Mouse (Mus musculus) midbrain, embryonic 15.5 days (tissue): Measurements from ENCODE around the gene Dab1. TPM values are rescaled to one million over a fixed set of nuclear protein-coding genes. Genes with fewer than 3 reads are reported as not detected.

ENCODE experiments used
- ATAC-seq: fragments of 200-750 bp; cut with Nextera tagmentation; replicated peaks from 2 replicates; pipeline ENCODE4 v1.8.0; 2017; ENCODE audit warnings: moderate TSS enrichment
- H3K27ac ChIP-seq: fragments of 300-500 bp; sonication (generic); 2 replicates; pipeline ENCODE4 v1.5.1; 2015; ENCODE audit warnings: mild to moderate bottlenecking, inconsistent platforms
- H3K27me3 ChIP-seq: fragments of 300-500 bp; sonication (generic); replicated peaks from 2 replicates; pipeline ENCODE4 v1.6.1; 2015; ENCODE audit warnings: inconsistent platforms
- H3K36me3 ChIP-seq: fragments of 300-500 bp; sonication (generic); replicated peaks from 2 replicates; pipeline ENCODE4 v1.6.1; 2015; ENCODE audit warnings: inconsistent platforms
- H3K4me1 ChIP-seq: fragments of 300-500 bp; sonication (generic); 2 replicates; pipeline ENCODE4 v1.6.1; 2015; ENCODE audit warnings: inconsistent platforms
- H3K4me2 ChIP-seq: fragments of 300-500 bp; sonication (generic); 2 replicates; pipeline ENCODE4 v1.6.1; 2015; ENCODE audit warnings: inconsistent platforms, mild to moderate bottlenecking, moderate library complexity
- H3K4me3 ChIP-seq: fragments of 300-500 bp; sonication (generic); 2 replicates; pipeline ENCODE4 v1.5.1; 2015; ENCODE audit warnings: mild to moderate bottlenecking, inconsistent platforms
- H3K9ac ChIP-seq: fragments of 300-500 bp; sonication (generic); 2 replicates; pipeline ENCODE4 v1.6.1; 2015; ENCODE audit warnings: mild to moderate bottlenecking, inconsistent platforms
- H3K9me3 ChIP-seq: fragments of 300-500 bp; sonication (generic); 2 replicates; pipeline ENCODE4 v1.6.1; 2016; ENCODE audit warnings: inconsistent platforms
- WGBS: fragments of 180-500 bp; shearing (Covaris S2); methylation state at CpG from one replicate; pipeline ENCODE4 v1.1.7; 2015; ENCODE audit warnings: mixed read lengths; 5-methylcytosine and 5-hydroxymethylcytosine counted together
- polyA plus RNA-seq: library from polyadenylated mRNA; unstranded; fragments of >200 nt; fragmentation: Nextera tagmentation; extraction: Ambion mirVana; gene quantifications from 2 replicates; pipeline ENCODE4 v1.2.1, GENCODE M21; 2015

Dab1 gene
- polyA plus RNA-seq, 1 experiment from 2014 or later = 135 TPM

DNA sequence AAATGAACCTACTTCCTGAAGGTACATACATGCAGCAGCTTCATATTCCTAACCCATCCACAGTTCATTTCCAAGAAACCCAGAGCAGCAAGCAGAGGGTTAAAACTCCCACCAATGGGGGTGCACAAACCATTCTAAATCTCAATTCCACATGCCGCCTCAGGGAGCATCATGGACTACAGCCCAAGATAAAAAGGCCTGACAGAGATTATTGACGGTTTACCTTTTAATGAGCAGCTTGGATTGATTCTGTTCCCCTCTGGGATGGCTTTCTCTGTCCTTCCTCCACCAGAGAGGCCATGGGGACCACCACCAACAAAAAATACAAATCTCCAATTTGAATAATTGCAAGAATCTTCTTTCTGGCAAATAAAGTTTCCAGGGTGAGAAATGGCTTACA is 407.7 kb downstream of the Dab1 start:
- Histone ChIP-seq H3K9me3 (no peaks in the 10 kb centered on the region), H3K27ac (no peak overlapping the region)
- 16% methylated on average over 2 of the region's 2 CpGs for WGBS

DNA sequence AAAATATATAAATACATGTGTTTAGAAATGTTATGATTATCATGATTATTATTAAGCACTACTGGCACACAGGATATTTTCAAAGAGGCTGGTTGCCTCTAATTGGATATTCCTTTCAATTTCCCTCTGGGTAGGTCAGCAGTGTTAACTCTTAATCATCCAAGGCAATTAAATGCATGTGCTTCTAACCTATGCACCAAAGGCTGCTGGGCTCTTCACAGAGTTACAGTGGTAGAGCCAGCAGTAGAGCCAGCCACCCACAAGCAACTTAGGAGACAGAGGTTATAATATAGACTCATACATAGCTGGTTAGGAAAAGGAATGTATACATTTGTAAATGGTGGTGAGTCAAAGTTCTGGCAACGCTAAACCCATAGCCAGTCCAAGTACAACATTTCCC is 408.1 kb downstream of the Dab1 start:
- Histone ChIP-seq H3K4me2 (no peak overlapping the region), H3K27ac (no peak overlapping the region), H3K4me3 (no peak overlapping the region), H3K27me3 (no peaks in the 10 kb centered on the region), H3K36me3 (no peaks in the 10 kb centered on the region), H3K9ac (no peak overlapping the region), H3K9me3 (no peaks in the 10 kb centered on the region), H3K4me1 (no peaks in the 10 kb centered on the region)
- WGBS = 83% methylated on average over 1 of the region's 1 CpGs
- ATAC-seq = no peak

More for the DNA sequence above, 407.7 kb downstream of the Dab1 start:
- H3K4me3 ChIP-seq = no peak overlapping the region
- no peaks in the 10 kb centered on the region for H3K36me3 ChIP-seq
- no peaks in the 10 kb centered on the region for H3K27me3 ChIP-seq
- H3K9ac ChIP-seq = no peak overlapping the region
- peak; percentile 52; the same call in 1 of the 2 replicates for ATAC-seq
- no peak overlapping the region for H3K4me2 ChIP-seq
- H3K4me1 ChIP-seq = no peaks in the 10 kb centered on the region

DNA sequence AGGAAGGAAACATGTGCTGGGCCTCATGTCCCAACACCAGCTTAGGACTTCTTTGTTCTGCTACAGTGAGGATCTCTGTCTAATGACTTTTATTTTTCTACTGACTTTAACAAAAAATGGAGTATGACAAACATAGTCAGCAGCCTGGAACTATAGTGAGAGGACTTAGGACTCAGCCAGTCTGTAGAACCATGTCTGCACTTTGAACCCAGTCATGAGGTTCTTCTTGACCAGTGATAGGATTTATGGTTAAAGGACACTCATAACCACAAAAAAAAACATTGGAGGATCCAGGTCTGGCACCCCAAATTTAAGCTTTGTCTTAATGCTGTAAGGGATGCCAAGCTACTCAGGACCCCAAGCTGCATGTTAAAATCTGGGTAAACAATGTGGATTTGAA is 416.9 kb downstream of the Dab1 start:
- Histone ChIP-seq H3K9me3 (no peaks in the 10 kb centered on the region), H3K27me3 (no peaks in the 10 kb centered on the region), H3K4me3 (no peak overlapping the region), H3K4me2 (no peak overlapping the region), H3K9ac (no peak overlapping the region), H3K27ac (no peak overlapping the region), H3K36me3 (no peaks in the 10 kb centered on the region), H3K4me1 (no peaks in the 10 kb centered on the region)
- no peak for ATAC-seq

DNA sequence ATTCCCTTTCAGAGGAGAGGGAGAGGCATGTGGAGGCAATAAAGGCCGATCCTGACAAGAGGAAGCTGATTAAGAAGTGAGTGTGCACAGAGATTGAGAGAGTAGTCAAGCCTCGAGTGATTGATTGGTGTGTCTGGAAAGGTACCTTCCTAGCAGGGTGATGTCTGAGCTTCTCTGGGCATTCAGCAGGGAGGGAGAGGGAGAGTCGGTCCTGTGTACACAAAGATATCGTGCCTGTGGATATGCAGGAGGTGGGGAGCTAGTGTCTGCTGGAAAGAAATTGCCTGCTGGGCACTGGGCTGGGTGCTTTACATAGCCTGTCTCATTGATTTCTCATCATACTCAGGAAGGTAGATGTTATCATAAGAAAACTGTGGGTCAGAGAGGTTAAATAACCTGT is 420.4 kb downstream of the Dab1 start:
- H3K36me3 ChIP-seq = no peaks in the 10 kb centered on the region
- no peak overlapping the region for H3K4me3 ChIP-seq
- H3K9ac ChIP-seq = no peak overlapping the region
- H3K27me3 ChIP-seq = no peaks in the 10 kb centered on the region
- H3K4me2 ChIP-seq = no peak overlapping the region
- H3K9me3 ChIP-seq = no peaks in the 10 kb centered on the region
- 50% methylated on average over 4 of the region's 4 CpGs for WGBS
- no peak for ATAC-seq
- H3K4me1 ChIP-seq = no peaks in the 10 kb centered on the region
- H3K27ac ChIP-seq = no peak overlapping the region

DNA sequence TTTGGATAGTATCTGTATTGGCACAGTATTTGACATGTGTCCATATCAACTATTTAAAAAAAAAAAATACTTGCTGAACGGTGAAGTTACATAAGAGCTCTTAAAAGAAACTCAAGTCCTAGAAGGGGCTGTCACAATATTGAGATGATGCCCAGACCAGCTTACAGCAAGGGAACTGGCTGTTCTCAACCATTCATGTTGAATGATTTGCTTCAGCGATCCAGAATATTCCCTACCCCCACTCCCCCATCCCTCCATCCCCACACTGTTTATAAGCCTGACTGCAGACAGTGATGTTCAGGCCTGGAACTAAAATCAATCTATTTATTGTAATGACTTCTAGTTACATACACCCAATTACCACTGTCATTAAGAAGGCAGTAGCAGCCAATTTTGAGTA is 424.3 kb downstream of the Dab1 start:
- Histone ChIP-seq H3K4me3 (no peak overlapping the region), H3K36me3 (no peaks in the 10 kb centered on the region), H3K27ac (no peak overlapping the region), H3K9me3 (no peaks in the 10 kb centered on the region), H3K4me1 (no peaks in the 10 kb centered on the region), H3K9ac (no peak overlapping the region), H3K4me2 (no peak overlapping the region), H3K27me3 (no peaks in the 10 kb centered on the region)
- no peak for ATAC-seq
- 78% methylated on average over 2 of the region's 2 CpGs for WGBS

DNA sequence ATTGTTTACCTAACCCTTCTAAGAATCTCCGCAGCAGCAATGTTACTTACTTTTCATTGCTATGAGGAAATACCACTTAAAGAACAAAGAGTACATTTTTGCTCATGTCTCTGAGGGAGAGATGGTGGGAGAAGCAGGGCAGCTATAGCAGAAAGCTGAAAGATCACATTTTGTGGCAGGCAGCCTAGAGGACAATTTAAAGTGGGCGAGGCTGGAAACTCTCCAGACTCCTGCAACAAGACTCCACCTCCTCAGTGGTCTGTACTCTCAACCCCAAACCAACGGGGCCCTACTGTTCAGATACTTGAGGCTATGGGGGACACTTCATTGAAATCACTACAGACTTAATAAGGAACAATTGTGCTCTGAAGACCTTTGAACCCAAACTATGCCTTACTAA is 425.5 kb downstream of the Dab1 start:
- Histone ChIP-seq H3K36me3 (no peaks in the 10 kb centered on the region), H3K9ac (no peak overlapping the region)
- WGBS = 62% methylated on average over 3 of the region's 3 CpGs

DNA sequence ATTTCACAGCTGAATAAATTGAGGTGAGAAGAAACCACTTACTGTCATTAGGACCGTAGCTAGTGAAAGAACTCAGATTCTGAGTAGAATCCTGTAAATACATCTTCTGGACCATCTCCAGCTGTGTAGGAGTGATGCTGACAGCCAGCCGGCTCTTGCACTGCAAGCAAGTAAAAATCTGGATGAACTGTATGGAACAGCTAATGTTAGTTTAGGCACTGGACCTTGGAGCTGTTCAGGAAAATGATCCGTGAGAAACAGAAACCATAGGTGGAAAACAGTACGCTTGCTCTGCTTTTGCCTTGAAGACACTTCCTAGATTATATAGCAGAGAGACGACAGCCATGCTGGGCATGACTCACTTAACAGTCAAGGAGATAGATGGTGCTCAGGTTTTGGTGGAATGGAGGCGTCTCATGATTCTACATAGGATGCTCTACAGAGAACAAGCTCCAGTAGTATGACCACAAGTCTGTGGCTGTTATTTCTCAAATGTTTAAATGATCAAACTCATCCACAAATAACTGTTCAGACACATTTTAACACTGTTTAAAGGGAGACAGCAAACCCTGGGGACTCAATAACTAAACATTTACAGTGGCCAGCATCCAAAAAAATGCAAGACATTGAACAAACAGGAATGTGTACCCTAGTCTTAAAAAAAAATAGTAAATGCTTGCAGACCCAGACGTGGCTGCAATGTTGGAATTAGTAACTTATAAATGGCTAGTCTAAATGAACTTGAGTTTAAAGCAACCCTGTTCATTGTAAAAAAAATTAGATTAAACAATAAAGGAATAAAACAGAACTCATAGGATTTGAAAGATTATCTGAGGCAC is 429.0 kb downstream of the Dab1 start:
- Histone ChIP-seq H3K27ac (no peak overlapping the region), H3K27me3 (no peaks in the 10 kb centered on the region), H3K9ac (no peak overlapping the region), H3K4me2 (no peak overlapping the region), H3K36me3 (no peaks in the 10 kb centered on the region), H3K4me3 (no peak overlapping the region), H3K4me1 (no peaks in the 10 kb centered on the region), H3K9me3 (no peaks in the 10 kb centered on the region)
- 64% methylated on average over 7 of the region's 7 CpGs for WGBS
- no peak for ATAC-seq

More for the DNA sequence above, 425.5 kb downstream of the Dab1 start:
- Histone ChIP-seq H3K4me3 (no peak overlapping the region), H3K4me2 (no peak overlapping the region), H3K27me3 (no peaks in the 10 kb centered on the region), H3K9me3 (no peaks in the 10 kb centered on the region), H3K4me1 (no peaks in the 10 kb centered on the region), H3K27ac (no peak overlapping the region)
- no peak for ATAC-seq

DNA sequence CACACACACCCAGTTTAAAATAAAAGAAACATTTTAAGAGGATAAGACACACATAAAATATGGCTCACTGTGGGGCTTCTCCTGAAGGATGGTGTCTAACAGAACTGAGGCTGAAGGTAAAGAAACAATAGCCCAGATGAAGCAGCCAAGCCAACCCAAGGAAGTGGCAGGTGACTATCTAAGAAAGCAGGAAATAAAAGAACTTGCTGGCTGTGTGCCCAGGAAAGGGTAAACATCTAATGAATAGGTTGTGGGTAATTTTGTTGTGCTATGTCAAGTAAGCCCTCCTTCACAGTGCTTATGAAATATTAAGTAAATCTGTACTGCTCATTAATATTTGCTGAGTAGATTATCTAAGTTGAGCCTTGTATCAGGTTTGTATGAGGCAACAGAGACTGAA is 438.0 kb downstream of the Dab1 start:
- no peak for ATAC-seq
- Histone ChIP-seq H3K4me1 (no peaks in the 10 kb centered on the region), H3K9me3 (no peaks in the 10 kb centered on the region), H3K27me3 (no peaks in the 10 kb centered on the region), H3K9ac (no peak overlapping the region), H3K36me3 (no peaks in the 10 kb centered on the region), H3K4me2 (no peak overlapping the region), H3K27ac (no peak overlapping the region), H3K4me3 (no peak overlapping the region)

DNA sequence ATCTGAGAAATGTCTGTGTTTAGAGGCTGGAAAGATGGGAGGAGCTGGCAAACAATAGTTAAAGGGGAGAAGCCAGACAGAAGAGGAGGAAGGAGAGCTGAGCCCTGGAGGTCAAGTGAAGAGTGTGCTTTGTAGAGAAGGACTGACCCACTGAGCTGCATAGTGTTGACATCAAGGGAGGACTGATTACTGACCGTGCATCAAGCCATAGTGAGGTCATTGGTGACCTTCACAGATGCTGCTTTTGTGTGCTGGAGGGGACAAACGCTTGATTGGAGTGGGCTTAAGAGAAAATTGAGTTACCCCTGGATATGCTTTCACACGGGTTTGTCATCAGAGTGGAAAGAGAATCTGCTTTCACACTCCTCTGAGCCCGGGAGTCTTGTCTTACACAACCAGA is 440.4 kb downstream of the Dab1 start:
- no peak overlapping the region for H3K4me3 ChIP-seq
- H3K4me1 ChIP-seq = peaks cover 3% of the 10 kb centered on the region; the same call in 1 of the 2 replicates
- H3K27ac ChIP-seq = no peak overlapping the region
- H3K4me2 ChIP-seq = no peak overlapping the region
- H3K36me3 ChIP-seq = no peaks in the 10 kb centered on the region
- H3K27me3 ChIP-seq = no peaks in the 10 kb centered on the region
- 26% methylated on average over 4 of the region's 4 CpGs for WGBS
- ATAC-seq = no peak
- no peaks in the 10 kb centered on the region for H3K9me3 ChIP-seq
- no peak overlapping the region for H3K9ac ChIP-seq

DNA sequence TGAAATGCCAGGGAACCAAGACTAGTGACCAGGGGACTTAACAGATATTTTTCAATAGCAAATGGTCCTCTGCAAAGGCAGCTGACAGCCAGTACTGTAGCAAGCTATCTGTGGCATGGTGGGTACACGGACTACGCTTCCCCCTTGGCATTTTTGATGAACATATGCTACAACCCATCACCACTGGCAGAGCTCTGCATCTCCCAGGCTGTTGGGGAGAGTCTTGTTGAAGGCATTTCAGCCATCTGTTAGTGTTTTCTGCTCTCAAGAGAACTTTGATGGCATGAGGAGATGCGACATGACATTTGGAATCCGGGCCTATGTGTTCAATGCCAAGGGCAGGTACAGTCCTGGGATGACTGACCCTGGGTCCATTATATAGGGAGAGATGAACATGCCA is 443.2 kb downstream of the Dab1 start:
- H3K4me1 ChIP-seq = peaks cover 4% of the 10 kb centered on the region; the same call in 1 of the 2 replicates
- no peaks in the 10 kb centered on the region for H3K36me3 ChIP-seq
- H3K27ac ChIP-seq = no peak overlapping the region
- no peak overlapping the region for H3K4me2 ChIP-seq
- no peak for ATAC-seq
- no peaks in the 10 kb centered on the region for H3K9me3 ChIP-seq
- no peaks in the 10 kb centered on the region for H3K27me3 ChIP-seq
- H3K4me3 ChIP-seq = no peak overlapping the region
- H3K9ac ChIP-seq = no peak overlapping the region
- 91% methylated on average over 4 of the region's 4 CpGs for WGBS

DNA sequence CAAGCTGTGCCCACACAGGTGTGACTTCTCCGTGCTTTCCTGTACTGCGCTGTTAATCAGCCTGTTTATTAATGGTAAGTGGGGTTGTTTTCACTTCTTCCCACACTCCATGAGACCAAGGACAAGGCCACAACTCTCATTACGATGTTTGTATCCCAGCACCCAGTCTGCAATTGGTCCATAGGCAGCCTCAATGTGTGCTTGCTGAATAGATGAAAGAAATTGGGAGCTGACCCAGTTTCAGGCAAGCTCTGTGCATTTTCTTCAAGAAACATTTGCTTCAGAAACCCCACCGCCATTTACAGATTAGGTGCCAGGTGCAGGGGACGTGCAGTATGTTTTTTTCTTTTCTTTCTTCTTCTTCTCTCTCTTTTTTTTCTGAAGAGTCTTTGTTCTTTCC is 447.7 kb downstream of the Dab1 start:
- Histone ChIP-seq H3K4me2 (no peak overlapping the region), H3K9me3 (no peaks in the 10 kb centered on the region), H3K4me1 (peaks cover 9% of the 10 kb centered on the region; the same call in 1 of the 2 replicates), H3K36me3 (no peaks in the 10 kb centered on the region), H3K27me3 (no peaks in the 10 kb centered on the region), H3K27ac (no peak overlapping the region), H3K4me3 (no peak overlapping the region), H3K9ac (no peak overlapping the region)
- no peak for ATAC-seq
- 63% methylated on average over 5 of the region's 5 CpGs for WGBS

DNA sequence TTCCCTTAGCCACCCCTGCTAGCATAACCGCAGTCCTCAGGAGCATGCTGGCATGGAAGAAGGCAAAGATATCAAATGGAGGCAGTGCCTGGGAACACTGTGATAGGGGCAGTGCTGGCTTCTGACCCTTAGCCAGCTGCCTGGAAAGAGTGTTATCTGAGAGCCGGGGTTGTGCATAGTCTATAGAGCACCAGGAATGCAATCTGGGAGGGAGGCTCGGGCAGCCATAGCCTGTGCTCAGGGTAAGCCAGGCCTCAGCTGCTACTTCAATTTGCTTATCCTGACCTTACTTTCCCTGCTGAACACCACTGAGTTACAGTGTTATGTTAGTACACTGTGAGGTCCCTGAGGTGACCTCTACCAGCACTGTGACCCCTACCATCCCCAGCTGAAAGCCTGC is 448.6 kb downstream of the Dab1 start:
- H3K27me3 ChIP-seq = no peaks in the 10 kb centered on the region
- H3K9ac ChIP-seq = no peak overlapping the region
- no peaks in the 10 kb centered on the region for H3K9me3 ChIP-seq
- peaks cover 9% of the 10 kb centered on the region; the same call in 1 of the 2 replicates for H3K4me1 ChIP-seq
- no peaks in the 10 kb centered on the region for H3K36me3 ChIP-seq
- H3K4me3 ChIP-seq = no peak overlapping the region
- H3K27ac ChIP-seq = no peak overlapping the region
- WGBS = 37% methylated on average over 3 of the region's 3 CpGs
- H3K4me2 ChIP-seq = no peak overlapping the region
- no peak for ATAC-seq

DNA sequence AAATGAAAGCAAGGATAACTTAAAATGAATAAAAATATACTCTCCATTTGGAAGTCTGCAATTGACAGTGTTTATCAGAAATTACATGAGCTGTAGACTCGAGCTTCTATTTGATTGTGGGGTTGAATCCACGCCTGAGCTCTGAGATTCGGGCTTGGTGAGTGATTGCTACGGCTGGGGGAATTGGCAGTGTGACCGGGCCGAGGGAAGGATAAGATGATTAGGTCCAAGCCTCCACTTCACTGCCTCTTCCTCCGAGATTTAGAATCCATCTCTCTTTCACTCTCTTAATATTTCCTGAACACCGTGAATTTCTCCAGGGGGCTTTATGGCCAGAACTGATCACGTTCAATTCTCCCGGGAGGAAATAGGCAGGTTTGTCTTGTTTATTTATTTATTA is 452.1 kb downstream of the Dab1 start:
- Histone ChIP-seq H3K36me3 (no peaks in the 10 kb centered on the region), H3K4me1 (peaks cover 5% of the 10 kb centered on the region; the same call in 1 of the 2 replicates), H3K4me2 (no peak overlapping the region), H3K27ac (no peak overlapping the region), H3K4me3 (no peak overlapping the region), H3K27me3 (no peaks in the 10 kb centered on the region), H3K9ac (no peak overlapping the region), H3K9me3 (no peaks in the 10 kb centered on the region)
- no peak for ATAC-seq
- 37% methylated on average over 10 of the region's 10 CpGs for WGBS
